Mouse (Mus musculus): ENCODE data around the gene Coro2b. TPM values are rescaled to one million over a fixed set of nuclear protein-coding genes. Genes with fewer than 3 reads are reported as not detected.
A peak's percentile ranks its signal among the peaks of the same experiment; 100 is the strongest.

The Coro2b gene
- polyA plus RNA-seq, 2 experiments, result 0.57 to 1.1 TPM

GRCm38 (mm10) chr9:62555258-62555856, 18.5 kb upstream of the Coro2b start:
- 41% methylated on average over 5 of the region's 5 CpGs for WGBS (ENCODE audit: insufficient replicate concordance)
- no peaks in the 10 kb centered on the region for H3K36me3 ChIP-seq (replicated peaks; ENCODE audit: control insufficient read depth, insufficient read depth, low read depth)

GRCm38 (mm10) chr9:62554606-62555005, 17.8 kb upstream of the Coro2b start:
- Histone ChIP-seq H3K27me3 (ENCODE audit: control insufficient read depth, insufficient read depth, low read length) (no peaks in the 10 kb centered on the region), H3K4me1 (replicated peaks; ENCODE audit: control insufficient read depth in 2 of 2, insufficient read depth in 2 of 2, low read length in 1 of 2) (no peaks in the 10 kb centered on the region), H3K9me3 (ENCODE audit: control insufficient read depth, low read length) (no peaks in the 10 kb centered on the region), H3K27ac (no peak overlapping the region), H3K36me3 (replicated peaks; ENCODE audit: control insufficient read depth, insufficient read depth, low read depth) (no peaks in the 10 kb centered on the region), H3K4me3 (ENCODE audit: insufficient read depth in 1 of 2, low read depth in 2 of 2, low read length in 2 of 2) (no peak overlapping the region), H3K9ac (replicated peaks) (no peak overlapping the region), H3K4me2 (ENCODE audit: low read depth) (no peak overlapping the region)
- TF ChIP-seq EP300 (IDR thresholded peaks at IDR 0.05; ENCODE audit: low read depth) (no peak), CTCF (IDR thresholded peaks at IDR 0.05; ENCODE audit: low read depth) (no peak)
- ATAC-seq (ENCODE audit: insufficient read depth) (no peak), DNase-seq (ENCODE audit: low read depth in 3 of 3, low spot score in 3 of 3) (no peak)
- WGBS (ENCODE audit: insufficient replicate concordance), result 48% methylated on average over 3 of the region's 3 CpGs

More at GRCm38 (mm10) chr9:62555258-62555856, 18.5 kb upstream of the Coro2b start:
- TF ChIP-seq CTCF (IDR thresholded peaks at IDR 0.05; ENCODE audit: low read depth), result peak; percentile 41
- no peak for TF ChIP-seq EP300 (IDR thresholded peaks at IDR 0.05; ENCODE audit: low read depth)
- Histone ChIP-seq H3K9ac (replicated peaks) (no peak overlapping the region), H3K27ac (no peak overlapping the region), H3K9me3 (ENCODE audit: control insufficient read depth, low read length) (no peaks in the 10 kb centered on the region), H3K4me1 (replicated peaks; ENCODE audit: control insufficient read depth in 2 of 2, insufficient read depth in 2 of 2, low read length in 1 of 2) (no peaks in the 10 kb centered on the region), H3K4me3 (ENCODE audit: insufficient read depth in 1 of 2, low read depth in 2 of 2, low read length in 2 of 2) (no peak overlapping the region), H3K27me3 (ENCODE audit: control insufficient read depth, insufficient read depth, low read length) (no peaks in the 10 kb centered on the region), H3K4me2 (ENCODE audit: low read depth) (no peak overlapping the region)
- DNase-seq (ENCODE audit: low read depth in 3 of 3, low spot score in 3 of 3) (no peak), ATAC-seq (ENCODE audit: insufficient read depth) (no peak)

GRCm38 (mm10) chr9:62553366-62553940, 16.6 kb upstream of the Coro2b start:
- no peak overlapping the region for H3K4me2 ChIP-seq (ENCODE audit: low read depth)
- 20% methylated on average over 7 of the region's 7 CpGs for WGBS (ENCODE audit: insufficient replicate concordance)
- TF ChIP-seq CTCF (IDR thresholded peaks at IDR 0.05; ENCODE audit: low read depth), result peak; percentile 77
- TF ChIP-seq EP300 (IDR thresholded peaks at IDR 0.05; ENCODE audit: low read depth), result no peak
- no peaks in the 10 kb centered on the region for H3K27me3 ChIP-seq (ENCODE audit: control insufficient read depth, insufficient read depth, low read length)
- ATAC-seq (ENCODE audit: insufficient read depth), result no peak
- H3K9ac ChIP-seq (replicated peaks), result no peak overlapping the region
- H3K4me1 ChIP-seq (replicated peaks; ENCODE audit: control insufficient read depth in 2 of 2, insufficient read depth in 2 of 2, low read length in 1 of 2), result no peaks in the 10 kb centered on the region
- no peak for DNase-seq (ENCODE audit: low read depth in 3 of 3, low spot score in 3 of 3)
- no peaks in the 10 kb centered on the region for H3K9me3 ChIP-seq (ENCODE audit: control insufficient read depth, low read length)
- H3K36me3 ChIP-seq (replicated peaks; ENCODE audit: control insufficient read depth, insufficient read depth, low read depth), result no peaks in the 10 kb centered on the region
- no peak overlapping the region for H3K27ac ChIP-seq
- H3K4me3 ChIP-seq (ENCODE audit: insufficient read depth in 1 of 2, low read depth in 2 of 2, low read length in 2 of 2), result no peak overlapping the region

GRCm38 (mm10) chr9:62551531-62551930, 14.7 kb upstream of the Coro2b start:
- Histone ChIP-seq H3K4me3 (ENCODE audit: insufficient read depth in 1 of 2, low read depth in 2 of 2, low read length in 2 of 2) (no peak overlapping the region), H3K36me3 (replicated peaks; ENCODE audit: control insufficient read depth, insufficient read depth, low read depth) (no peaks in the 10 kb centered on the region), H3K27ac (no peak overlapping the region), H3K4me2 (ENCODE audit: low read depth) (no peak overlapping the region), H3K27me3 (ENCODE audit: control insufficient read depth, insufficient read depth, low read length) (no peaks in the 10 kb centered on the region), H3K9ac (replicated peaks) (no peak overlapping the region), H3K4me1 (replicated peaks; ENCODE audit: control insufficient read depth in 2 of 2, insufficient read depth in 2 of 2, low read length in 1 of 2) (no peaks in the 10 kb centered on the region), H3K9me3 (ENCODE audit: control insufficient read depth, low read length) (no peaks in the 10 kb centered on the region)
- no peak for ATAC-seq (ENCODE audit: insufficient read depth)
- no peak for TF ChIP-seq CTCF (IDR thresholded peaks at IDR 0.05; ENCODE audit: low read depth)
- TF ChIP-seq EP300 (IDR thresholded peaks at IDR 0.05; ENCODE audit: low read depth), result no peak
- no peak for DNase-seq (ENCODE audit: low read depth in 3 of 3, low spot score in 3 of 3)
- 73% methylated on average over 3 of the region's 3 CpGs for WGBS (ENCODE audit: insufficient replicate concordance)

- Histone ChIP-seq H3K27ac (no peak overlapping the region), H3K9ac (replicated peaks) (no peak overlapping the region), H3K27me3 (ENCODE audit: control insufficient read depth, insufficient read depth, low read length) (no peaks in the 10 kb centered on the region), H3K36me3 (replicated peaks; ENCODE audit: control insufficient read depth, insufficient read depth, low read depth) (no peaks in the 10 kb centered on the region), H3K4me1 (replicated peaks; ENCODE audit: control insufficient read depth in 2 of 2, insufficient read depth in 2 of 2, low read length in 1 of 2) (no peaks in the 10 kb centered on the region), H3K9me3 (ENCODE audit: control insufficient read depth, low read length) (no peaks in the 10 kb centered on the region), H3K4me3 (ENCODE audit: insufficient read depth in 1 of 2, low read depth in 2 of 2, low read length in 2 of 2) (no peak overlapping the region), H3K4me2 (ENCODE audit: low read depth) (no peak overlapping the region)
- DNase-seq (ENCODE audit: low read depth in 3 of 3, low spot score in 3 of 3), result peak in 1 of 3 experiments; percentile 32
- WGBS (ENCODE audit: insufficient replicate concordance), result 38% methylated on average over 11 of the region's 11 CpGs
- TF ChIP-seq EP300 (IDR thresholded peaks at IDR 0.05; ENCODE audit: low read depth) (no peak), CTCF (IDR thresholded peaks at IDR 0.05; ENCODE audit: low read depth) (peak; percentile 86)
- no peak for ATAC-seq (ENCODE audit: insufficient read depth)
Observed at GRCm38 (mm10) chr9:62550661-62551093, 13.8 kb upstream of the Coro2b start.

All from liver, embryonic 14.5 days (tissue).